Mouse (Mus musculus): Measurements from ENCODE around the gene Tcf7l1. TPM values are rescaled to one million over a fixed set of nuclear protein-coding genes. Genes with fewer than 3 reads are reported as not detected.

Tcf7l1 gene
- polyA plus RNA-seq (2017; shearing (Covaris generic)) = 4.1 TPM

GRCm38 (mm10) chr6:72788892-72789699, at the start of gene Tcf7l1:
Gene Tcf7l1 (minus strand): TSS chr6:72789254.

GRCm38 (mm10) chr6:72616643-72617288, 172.3 kb downstream of the Tcf7l1 start, which contains the start of gene Tgoln1:
Gene Tgoln1 (minus strand): TSS chr6:72617000.

GRCm38 (mm10) chr6:72597956-72598753, 190.9 kb downstream of the Tcf7l1 start, which contains the start of the genes Elmod3 and Retsat:
Gene Elmod3 (minus strand): TSS chr6:72598413.
Gene Retsat (plus strand): TSS chr6:72598475.

Other genes starting within 250 kb of the Tcf7l1 start
- 536 TPM for gene Capg, start 244.9 kb downstream of the Tcf7l1 start, polyA plus RNA-seq (2017; shearing (Covaris generic))
- 20.3 TPM for gene Elmod3, start 190.8 kb downstream of the Tcf7l1 start, polyA plus RNA-seq (2017; shearing (Covaris generic))
- 5.5 TPM for gene Retsat, start 190.8 kb downstream of the Tcf7l1 start, polyA plus RNA-seq (2017; shearing (Covaris generic))
- 101 TPM for gene Tgoln1, start 172.3 kb downstream of the Tcf7l1 start, polyA plus RNA-seq (2017; shearing (Covaris generic))
- 73.8 TPM for gene Kcmf1, start 110.7 kb upstream of the Tcf7l1 start, polyA plus RNA-seq (2017; shearing (Covaris generic))
- gene Tmsb10, start 169.5 kb upstream of the Tcf7l1 start, polyA plus RNA-seq (2017; shearing (Covaris generic)) = 5,482 TPM